Mouse (Mus musculus) liver, postnatal 0 days (tissue): ENCODE measurements around the gene Ndrg2. TPM values are rescaled to one million over a fixed set of nuclear protein-coding genes. Genes with fewer than 3 reads are reported as not detected.
"Not testable (repeated sequence)": the region's sequence is repeated elsewhere in the genome, so short reads cannot be mapped to it uniquely, and the experiment has no call there.

Experiments
- ATAC-seq: fragments of 200-750 bp; cut with Nextera tagmentation; 2 replicates; pipeline ENCODE4 v1.8.0; 2017; ENCODE audit warnings: mild to moderate bottlenecking, moderate library complexity
- DNase-seq: peaks from one replicate; pipeline ENCODE4 v3.0.0-alpha.2; 2016
- H3K27ac ChIP-seq: fragments of 300-500 bp; sonication (generic); 2 replicates; pipeline ENCODE4 v1.5.1; 2014; ENCODE audit warnings: antibody characterized with exemption, moderate library complexity, mild to moderate bottlenecking, low read depth
- H3K27me3 ChIP-seq: fragments of 300-500 bp; sonication (generic); 2 replicates; pipeline ENCODE4 v1.6.1; 2014; ENCODE audit warnings: low read length, control low read depth, mixed read lengths; ENCODE audit not compliant: insufficient read depth
- H3K36me3 ChIP-seq: fragments of 300-500 bp; sonication (generic); replicated peaks from 2 replicates; pipeline ENCODE4 v1.6.1; 2014; ENCODE audit warnings: mild to moderate bottlenecking, control low read depth, low read length, moderate library complexity, mixed read lengths; ENCODE audit not compliant: insufficient read depth
- H3K4me1 ChIP-seq: fragments of 300-500 bp; sonication (generic); 2 replicates; pipeline ENCODE4 v1.6.1; 2014; ENCODE audit warnings: antibody characterized with exemption, mild to moderate bottlenecking, control low read depth; ENCODE audit not compliant: insufficient read depth
- H3K4me2 ChIP-seq: fragments of 300-500 bp; sonication (generic); 2 replicates; pipeline ENCODE4 v1.6.1; 2014; ENCODE audit warnings: low read depth, mild to moderate bottlenecking, low read length, moderate library complexity, mixed read lengths
- H3K4me3 ChIP-seq: fragments of 300-500 bp; sonication (generic); 2 replicates; pipeline ENCODE4 v1.5.1; 2014; ENCODE audit warnings: low read depth, low read length
- H3K9ac ChIP-seq: fragments of 300-500 bp; sonication (generic); replicated peaks from 2 replicates; pipeline ENCODE4 v1.6.1; 2014; ENCODE audit warnings: mild to moderate bottlenecking, moderate library complexity
- H3K9me3 ChIP-seq: fragments of 300-500 bp; sonication (generic); 2 replicates; pipeline ENCODE4 v1.6.1; 2016; ENCODE audit warnings: mild to moderate bottlenecking, control low read depth, low read length, mixed read lengths
- CTCF ChIP-seq: sonication (generic); IDR thresholded peaks from 2 replicates; pipeline ENCODE4 v1.5.1; 2016; ENCODE audit warnings: antibody characterized with exemption, low read depth
- EP300 ChIP-seq: IDR thresholded peaks from 2 replicates; pipeline ENCODE4 v1.6.1; 2016; ENCODE audit warnings: antibody characterized with exemption, low read depth, mild to moderate bottlenecking
- WGBS: fragments of 180-500 bp; shearing (Covaris S2); extraction: QIAGEN DNeasy Blood & Tissue Kit; methylation state at CpG from one replicate; pipeline ENCODE4 v1.1.7; 2014; ENCODE audit not compliant: insufficient replicate concordance; 5-methylcytosine and 5-hydroxymethylcytosine counted together
- polyA plus RNA-seq: library from polyadenylated mRNA; unstranded; fragments of >200 nt; fragmentation: Nextera tagmentation; extraction: Ambion mirVana; gene quantifications from 2 replicates; pipeline ENCODE4 v1.2.1, GENCODE M21; 2015

Ndrg2 gene
- polyA plus RNA-seq, 1 experiment from 2014 or later, result 346 TPM

DNA sequence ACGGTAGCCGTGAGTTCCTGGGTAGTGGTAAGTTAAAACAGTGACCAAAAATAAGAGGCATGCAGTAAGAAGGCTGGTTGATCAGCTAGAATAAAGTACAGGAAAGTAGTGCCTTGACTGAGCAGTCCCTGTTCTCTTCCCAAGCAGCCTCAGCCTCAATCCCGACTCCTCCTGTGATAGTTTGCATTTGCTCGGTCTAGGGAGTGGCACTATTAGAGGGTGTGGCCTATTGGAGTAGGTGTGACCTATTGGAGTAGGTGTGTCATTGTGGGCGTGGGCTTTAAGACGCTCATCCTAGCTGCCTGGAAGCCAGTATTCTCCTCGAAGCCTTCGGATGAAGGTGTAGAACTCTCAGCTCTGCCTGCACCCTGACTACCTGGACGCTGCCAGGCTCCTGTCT is 25.0 kb upstream of the Ndrg2 start:
- WGBS, result 88% methylated on average over 9 of the region's 9 CpGs
- ATAC-seq (no peak), DNase-seq (no peak)
- H3K4me3 ChIP-seq, result no peak overlapping the region
- H3K4me1 ChIP-seq, result peaks cover 7% of the 10 kb centered on the region
- no peak overlapping the region for H3K27ac ChIP-seq
- no peaks in the 10 kb centered on the region for H3K36me3 ChIP-seq
- no peak overlapping the region for H3K9ac ChIP-seq
- H3K9me3 ChIP-seq, result no peaks in the 10 kb centered on the region; the same call in 1 of the 2 replicates
- no peak overlapping the region for H3K4me2 ChIP-seq
- TF ChIP-seq CTCF (no peak), EP300 (no peak)
- H3K27me3 ChIP-seq, result no peaks in the 10 kb centered on the region

DNA sequence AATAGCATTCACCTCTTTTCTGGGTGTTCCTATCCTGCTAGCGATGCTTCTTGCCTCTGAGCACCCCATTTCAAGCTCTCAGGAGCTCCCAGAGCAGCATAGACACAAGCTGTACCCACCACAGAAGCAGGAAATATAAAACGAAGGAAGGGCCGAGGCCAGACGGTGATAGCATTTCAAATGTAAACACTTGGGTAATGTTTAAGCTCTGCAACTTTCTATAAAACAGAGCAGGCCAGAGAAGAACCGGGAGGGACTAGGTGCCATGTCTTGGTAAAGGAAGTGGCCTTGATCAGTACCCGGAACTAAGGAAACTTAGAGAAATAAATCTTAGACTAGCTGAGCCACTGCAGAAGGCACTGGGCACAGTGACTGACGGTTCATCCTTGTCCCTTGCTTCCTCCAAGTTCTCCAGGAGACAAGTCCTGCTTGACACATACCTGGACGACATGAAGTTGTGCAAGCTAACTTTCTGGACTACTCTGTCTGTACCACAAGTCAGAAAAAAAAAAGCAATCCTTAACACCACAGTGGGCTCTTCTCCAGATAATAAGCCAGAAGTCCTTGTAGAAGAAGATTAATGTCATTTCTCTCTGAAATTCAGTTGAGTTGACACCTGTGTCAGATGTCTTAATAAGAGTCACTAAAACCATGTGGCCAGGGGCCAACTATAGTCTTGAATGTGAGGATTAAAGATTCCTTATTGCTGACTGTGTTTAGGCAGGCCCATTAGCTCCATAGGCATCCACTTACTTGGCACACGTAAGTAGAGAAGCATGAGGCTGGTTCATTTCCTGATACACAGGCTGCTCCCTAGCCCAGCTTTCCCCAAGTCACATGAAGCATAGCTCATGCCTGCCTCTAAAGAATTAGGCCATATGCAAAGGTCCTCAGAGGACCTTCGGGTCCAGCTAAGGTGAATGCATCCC is 18.4 kb upstream of the Ndrg2 start:
- no peak overlapping the region for H3K4me3 ChIP-seq
- H3K36me3 ChIP-seq, result no peaks in the 10 kb centered on the region
- H3K9me3 ChIP-seq, result no peaks in the 10 kb centered on the region
- ATAC-seq (no peak), DNase-seq (no peak)
- H3K27ac ChIP-seq, result peak overlapping the region; percentile 77
- peaks cover 14% of the 10 kb centered on the region for H3K4me1 ChIP-seq
- H3K4me2 ChIP-seq, result no peak overlapping the region
- no peak for TF ChIP-seq EP300
- TF ChIP-seq CTCF, result no peak
- H3K27me3 ChIP-seq, result no peaks in the 10 kb centered on the region
- no peak overlapping the region for H3K9ac ChIP-seq
- WGBS, result 40% methylated on average over 10 of the region's 10 CpGs

DNA sequence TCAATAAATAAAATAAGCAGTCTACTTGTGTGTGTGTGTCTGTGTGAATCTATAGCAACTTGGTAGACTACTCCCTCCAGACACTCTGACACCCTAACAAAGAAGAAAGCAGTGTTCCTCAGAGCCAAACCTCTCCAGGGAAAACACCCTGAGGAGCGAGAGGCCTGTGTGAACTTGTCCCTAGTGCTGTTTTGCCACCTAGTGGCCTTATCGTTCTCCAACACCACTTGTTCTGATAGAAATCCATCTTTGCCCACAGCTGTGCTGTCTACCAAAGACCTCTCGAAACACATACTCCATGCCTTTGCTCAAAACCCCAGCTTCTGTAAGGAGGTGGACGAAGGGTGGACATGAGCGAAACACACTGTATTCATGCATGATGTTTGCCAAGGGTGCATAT is 16.9 kb upstream of the Ndrg2 start:
- peak; percentile 48 for DNase-seq
- Histone ChIP-seq H3K9ac (no peak overlapping the region), H3K9me3 (no peaks in the 10 kb centered on the region), H3K27ac (no peak overlapping the region), H3K36me3 (no peaks in the 10 kb centered on the region), H3K27me3 (no peaks in the 10 kb centered on the region), H3K4me2 (no peak overlapping the region), H3K4me1 (peaks cover 14% of the 10 kb centered on the region), H3K4me3 (no peak overlapping the region)
- ATAC-seq, result peak; percentile 72
- TF ChIP-seq CTCF (peak; percentile 81), EP300 (no peak)
- WGBS, result 36% methylated on average over 5 of the region's 5 CpGs

DNA sequence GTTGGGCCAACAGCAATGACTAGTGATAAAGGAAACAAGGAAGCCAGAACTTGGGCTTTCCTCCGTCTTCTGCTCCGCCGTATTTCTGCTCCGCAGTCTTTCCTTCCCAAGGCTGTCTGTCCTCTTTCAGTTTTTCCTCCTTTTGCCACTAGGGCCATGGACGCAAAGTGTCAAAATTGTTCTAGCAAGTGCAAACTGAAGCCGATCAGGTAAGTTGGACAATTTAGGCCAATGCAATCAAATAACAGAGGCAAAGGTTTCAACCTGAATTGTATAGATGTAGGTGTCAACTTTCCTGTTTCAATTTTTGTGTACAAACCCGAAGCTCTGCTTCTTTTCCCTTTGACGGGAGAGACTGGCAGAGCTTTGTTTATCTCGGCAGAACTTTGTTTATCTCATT is 16.0 kb upstream of the Ndrg2 start:
- Histone ChIP-seq H3K4me2 (no peak overlapping the region), H3K27ac (peak overlapping the region; percentile 80), H3K4me1 (peaks cover 14% of the 10 kb centered on the region), H3K9ac (no peak overlapping the region), H3K36me3 (no peaks in the 10 kb centered on the region), H3K9me3 (no peaks in the 10 kb centered on the region), H3K4me3 (no peak overlapping the region), H3K27me3 (no peaks in the 10 kb centered on the region)
- no peak for TF ChIP-seq EP300
- TF ChIP-seq CTCF, result no peak
- DNase-seq (no peak), ATAC-seq (no peak)
- WGBS, result 62% methylated on average over 9 of the region's 9 CpGs

DNA sequence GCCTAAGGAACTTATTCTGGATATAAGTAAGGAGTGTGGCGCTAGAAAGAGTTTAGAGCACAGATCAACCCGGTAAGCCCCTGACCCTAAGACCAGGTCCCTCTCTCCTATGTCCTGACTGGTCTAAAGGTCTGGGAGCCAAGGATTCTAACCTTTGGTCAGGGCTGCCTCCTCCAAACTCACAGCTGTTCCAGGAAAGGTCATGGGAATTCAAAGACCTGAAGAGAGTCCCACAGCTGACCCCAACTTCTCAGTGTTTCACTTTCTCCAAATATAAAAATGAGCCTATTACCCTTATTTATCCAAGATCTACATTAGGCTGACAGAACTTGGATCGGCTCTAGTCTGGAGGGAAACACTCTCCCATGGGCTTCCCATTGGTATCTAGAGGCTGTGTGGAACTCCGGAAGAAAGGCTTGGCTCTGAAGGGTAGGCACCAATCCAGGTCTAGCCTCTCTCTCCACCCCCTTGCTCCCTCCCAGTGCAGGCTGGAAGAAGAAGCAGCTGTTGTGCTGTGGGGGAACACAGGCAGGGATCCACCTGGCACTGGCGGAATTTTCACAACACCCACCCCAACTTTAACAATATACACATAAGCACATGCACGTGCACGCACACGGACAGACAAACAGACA is 15.5 kb upstream of the Ndrg2 start:
- H3K27ac ChIP-seq, result peak overlapping the region; percentile 80
- no peak overlapping the region for H3K4me3 ChIP-seq
- H3K4me1 ChIP-seq, result peaks cover 14% of the 10 kb centered on the region
- 61% methylated on average over 8 of the region's 8 CpGs for WGBS
- H3K4me2 ChIP-seq, result peak overlapping the region; percentile 23; the same call in 1 of the 2 replicates
- no peaks in the 10 kb centered on the region for H3K9me3 ChIP-seq
- peak; percentile 64; the same call in 1 of the 2 replicates for ATAC-seq
- no peak for TF ChIP-seq CTCF
- TF ChIP-seq EP300, result peak; percentile 33; the same call in 1 of the 2 replicates
- 0 out of 2 replicates have a peak overlapping the region, but pooled peaks have one; percentile 16 for H3K9ac ChIP-seq
- no peak for DNase-seq
- H3K27me3 ChIP-seq, result no peaks in the 10 kb centered on the region
- no peaks in the 10 kb centered on the region for H3K36me3 ChIP-seq

DNA sequence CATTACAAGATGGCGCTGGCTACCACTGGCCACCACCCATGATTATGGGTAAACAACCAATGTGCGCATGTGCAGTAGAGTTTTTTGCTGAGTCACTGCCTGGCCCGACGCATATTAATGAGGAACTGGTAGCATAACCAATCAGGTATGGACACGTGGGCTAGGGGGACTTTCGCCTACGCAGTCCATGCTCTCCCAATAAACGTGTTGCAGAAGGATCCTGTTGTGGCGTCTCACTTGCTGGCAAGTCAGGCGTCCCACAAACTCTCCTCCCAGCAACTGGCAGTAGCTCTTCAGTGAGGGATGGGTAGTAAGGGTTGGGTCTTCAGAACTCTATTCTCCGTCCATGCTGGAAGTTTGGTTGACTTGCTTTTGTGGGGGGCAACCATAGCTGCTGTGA is 13.0 kb upstream of the Ndrg2 start:
- not testable (repeated sequence) for H3K27me3 ChIP-seq, H3K9ac ChIP-seq, DNase-seq, H3K27ac ChIP-seq, H3K36me3 ChIP-seq, H3K4me3 ChIP-seq, ATAC-seq, H3K4me2 ChIP-seq, H3K9me3 ChIP-seq
- peaks cover 12% of the 10 kb centered on the region for H3K4me1 ChIP-seq
- WGBS, result 91% methylated on average over 11 of the region's 11 CpGs
